Mouse (Mus musculus) liver, adult 2 months (tissue): Measurements from ENCODE around the gene Rnf166.

ENCODE experiments used
- CTCF ChIP-seq: fragments of 200-500 bp; IDR thresholded peaks from 2 replicates; pipeline ENCODE4 v1.5.1; 2011; ENCODE audit warnings: low read depth, low read length, control low read depth
- POLR2A ChIP-seq: fragments of 200-500 bp; IDR thresholded peaks from 2 replicates; pipeline ENCODE4 v1.6.1; 2011; ENCODE audit warnings: low read length, control low read depth; ENCODE audit not compliant: insufficient read depth; ENCODE audit errors: extremely low read depth

- TF ChIP-seq CTCF (no peak), POLR2A (no peak)
Observed at GRCm38 (mm10) chr8:122517541-122518190, 41.8 kb upstream of the Rnf166 start.
